Mouse (Mus musculus): Measurements from ENCODE around the gene Nup50. TPM values are rescaled to one million over a fixed set of nuclear protein-coding genes. Genes with fewer than 3 reads are reported as not detected.

The Nup50 gene
- total RNA-seq, 2 experiments from 2014 or later = 32.5 to 33.1 TPM

DNA sequence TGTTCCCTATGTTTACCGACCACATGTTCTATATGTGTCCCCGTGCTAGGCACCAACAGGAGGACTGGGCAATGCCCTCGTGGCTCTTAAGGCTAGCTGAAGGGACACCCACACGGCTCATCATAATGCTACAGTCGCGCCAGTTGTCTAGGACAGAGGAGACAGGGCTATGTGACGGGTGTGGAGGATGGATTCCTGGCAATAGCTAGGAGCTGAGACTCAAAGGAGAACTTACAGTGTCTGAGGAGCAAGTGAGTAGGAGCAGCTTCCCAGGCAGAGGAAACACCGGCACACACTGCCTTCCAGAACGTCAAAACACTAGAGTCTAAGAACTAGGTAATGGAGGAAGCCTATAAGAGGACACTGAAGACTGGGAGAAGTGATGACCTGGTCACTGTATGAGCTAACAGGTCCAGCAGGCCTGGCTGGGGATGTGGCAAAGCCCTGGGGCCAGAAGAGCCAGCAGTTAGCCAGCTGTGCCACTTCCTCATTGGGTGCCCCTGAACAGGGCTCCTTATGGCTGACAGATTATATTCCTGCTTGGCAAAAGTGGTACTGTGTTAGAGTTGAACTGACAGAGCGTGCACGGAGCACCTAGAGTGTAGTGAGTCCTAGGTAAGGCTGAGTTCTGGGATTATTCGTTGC, 62.4 kb downstream of the Nup50 start:
- intact Hi-C loops (cut with DNase I) = loop anchor here (5.0 kb wide), 1 partner anchor 43 kb away; no protein-coding TSS in a partner anchor

DNA sequence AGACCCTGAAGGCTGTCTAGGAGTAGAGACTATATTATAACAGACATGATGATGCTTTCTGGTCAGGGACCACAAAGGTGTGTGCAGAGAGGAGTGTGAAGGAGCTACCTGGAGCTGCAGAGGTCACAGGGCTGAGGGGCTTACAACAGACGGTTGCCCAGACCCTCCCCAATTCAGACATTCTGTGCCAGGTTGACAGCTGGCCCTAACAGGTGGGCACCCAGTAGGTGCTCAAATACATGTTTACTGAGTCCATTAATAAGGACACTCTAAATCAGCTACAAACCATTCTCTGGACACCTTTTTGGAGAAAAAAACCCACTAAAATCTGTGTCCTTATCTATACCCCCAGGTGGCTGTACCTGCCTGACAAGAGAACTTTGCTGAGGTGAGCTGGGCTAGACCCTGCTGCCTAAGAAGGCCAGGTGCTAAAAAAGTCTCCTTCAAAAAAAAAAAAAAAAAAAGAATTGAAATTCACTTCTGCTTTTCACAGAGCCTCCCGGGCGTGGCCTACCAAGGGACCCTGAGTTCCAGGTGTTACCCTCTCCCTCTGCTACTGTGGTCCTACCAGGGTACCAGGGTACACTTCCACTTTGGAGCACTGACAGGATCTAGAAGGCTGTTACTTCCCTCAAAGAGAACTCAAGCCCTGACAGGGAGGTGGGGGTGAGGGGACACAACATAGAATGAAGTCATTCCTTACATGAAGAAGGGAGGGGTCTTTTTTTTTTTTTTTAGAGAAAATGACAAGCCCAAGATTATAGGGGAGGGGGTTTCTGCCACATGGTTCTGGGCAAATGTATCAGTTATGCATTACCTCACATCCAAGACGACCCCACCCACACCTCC, 63.2 kb downstream of the Nup50 start:
- intact Hi-C loops (cut with DNase I) = loop anchor here (5.0 kb wide), 1 partner anchor 44 kb away; no protein-coding TSS in a partner anchor
- no peak for DNase-seq (ENCODE audit: low spot score in 2 of 2)

More for the DNA sequence above, 62.4 kb downstream of the Nup50 start:
- no peak for DNase-seq (ENCODE audit: low spot score in 2 of 2)

DNA sequence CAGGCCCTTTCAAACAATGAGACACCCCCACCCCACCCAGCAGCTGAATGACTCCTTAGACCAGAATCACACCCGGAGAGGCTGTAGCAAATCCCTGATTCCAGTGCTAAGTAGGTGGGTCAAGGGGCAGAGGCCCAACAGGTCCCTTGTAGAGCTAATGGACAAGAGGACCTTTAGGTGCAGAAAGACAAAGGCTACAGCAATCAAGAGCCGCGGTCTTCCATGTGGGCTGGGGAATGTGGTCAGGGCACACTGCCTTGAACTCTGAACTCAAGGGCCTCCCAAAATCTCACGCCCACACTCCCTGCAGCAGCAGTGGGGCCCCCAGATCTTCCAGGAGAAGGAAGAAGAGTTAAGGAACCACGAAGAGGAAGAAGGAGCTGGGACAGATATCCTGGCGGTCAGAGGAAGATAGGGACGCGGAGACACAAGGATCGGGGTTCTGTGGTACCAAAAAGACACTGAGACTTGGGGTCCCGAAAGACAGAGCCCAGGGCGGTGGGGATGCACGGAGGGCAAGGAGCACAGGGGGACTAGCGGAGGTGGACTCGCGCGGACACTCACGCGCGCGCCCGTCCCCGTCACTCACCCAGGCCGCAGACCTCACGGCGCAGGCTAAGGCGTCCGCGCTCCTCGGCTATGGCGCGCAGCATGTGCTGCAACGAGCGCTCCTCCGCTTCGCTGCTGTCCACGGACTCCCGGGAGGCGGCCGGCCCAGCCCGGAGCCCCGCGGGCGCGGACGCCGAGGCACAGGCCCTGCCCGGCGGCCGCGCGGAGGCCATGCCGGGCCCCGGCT, 64.0 kb downstream of the Nup50 start:
- peak in 1 of 2 experiments; percentile 52 for DNase-seq (ENCODE audit: low spot score in 2 of 2)

DNA sequence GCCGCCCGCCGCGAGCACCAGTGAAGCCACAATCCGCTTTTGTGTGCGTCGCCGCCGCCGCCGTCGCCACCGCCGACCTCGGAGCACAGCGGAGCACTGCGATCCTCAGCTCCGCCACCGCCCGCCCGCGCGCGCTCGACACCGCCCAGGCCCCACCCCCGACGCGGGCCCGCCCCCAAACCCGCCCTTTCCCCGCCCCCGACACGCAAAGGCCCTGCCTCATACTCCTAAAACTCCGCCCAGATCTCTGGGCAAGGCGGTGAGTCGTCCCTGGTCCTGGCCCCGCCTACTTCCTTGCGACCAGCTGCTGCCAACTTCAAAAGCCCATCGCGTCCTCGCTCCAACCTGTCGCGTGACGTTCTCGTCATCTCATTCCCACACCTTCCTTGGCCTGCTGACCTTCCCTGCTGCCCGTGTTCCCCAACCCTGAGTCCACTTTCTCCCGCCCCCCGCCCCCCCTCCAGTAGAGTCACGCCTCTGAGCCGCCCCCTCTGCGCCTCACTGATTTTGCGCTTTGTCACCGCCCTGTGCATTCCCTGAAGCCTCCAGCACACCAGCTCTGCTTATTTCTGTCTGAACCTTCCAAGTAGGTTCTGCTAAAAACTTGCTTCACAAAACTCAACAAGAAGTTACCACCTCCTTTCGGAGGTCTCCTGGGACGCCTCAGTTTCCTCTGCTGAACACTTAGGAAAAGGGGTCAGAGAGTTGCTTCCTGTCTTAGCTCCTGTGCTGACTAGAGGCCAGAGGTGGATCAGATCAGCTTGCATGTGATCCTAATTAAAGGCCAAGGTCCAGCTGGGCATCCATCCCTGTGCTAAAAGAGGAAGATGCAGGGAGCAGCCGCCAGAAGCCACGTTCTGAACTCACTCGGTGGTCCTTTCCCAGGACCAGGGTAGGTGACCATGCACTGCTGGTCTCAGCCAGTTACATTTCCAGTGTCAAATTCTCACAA, 64.9 kb downstream of the Nup50 start, which contains the start of gene 5031439G07Rik:
Gene 5031439G07Rik, minus strand, starts transcription at position 678 of the 952 bp plus-strand sequence.
- intact Hi-C loops (cut with DNase I) = loop anchor here (5.0 kb wide), 1 partner anchor 46 kb away; no protein-coding TSS in a partner anchor
- peak; percentile 86 to 87 for DNase-seq (ENCODE audit: low spot score in 2 of 2)

More for the DNA sequence above, 64.0 kb downstream of the Nup50 start:
- intact Hi-C loops (cut with DNase I) = loop anchor here (5.0 kb wide), 1 partner anchor 45 kb away; no protein-coding TSS in a partner anchor

DNA sequence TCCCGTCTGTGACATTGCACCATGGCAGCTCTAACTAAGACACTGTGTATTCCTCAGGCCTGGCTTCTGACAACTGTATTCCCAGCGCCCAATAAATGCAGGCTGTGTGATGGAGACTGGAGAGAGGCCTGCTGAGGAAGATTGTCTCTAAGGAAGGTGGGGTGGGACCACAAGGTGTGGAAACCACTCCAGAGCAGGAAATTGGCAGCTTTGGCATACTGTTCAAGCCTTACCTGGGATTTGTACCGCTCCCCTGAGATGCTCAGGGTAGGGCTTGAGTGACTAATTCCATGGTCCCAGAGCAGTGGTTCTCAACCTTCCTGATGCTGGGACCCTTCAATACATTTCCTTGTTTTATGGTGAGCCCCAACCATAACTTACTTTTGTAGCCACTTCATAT, 65.9 kb downstream of the Nup50 start:
- intact Hi-C loops (cut with DNase I) = loop anchor here (5.0 kb wide), 1 partner anchor 47 kb away; no protein-coding TSS in a partner anchor

DNA sequence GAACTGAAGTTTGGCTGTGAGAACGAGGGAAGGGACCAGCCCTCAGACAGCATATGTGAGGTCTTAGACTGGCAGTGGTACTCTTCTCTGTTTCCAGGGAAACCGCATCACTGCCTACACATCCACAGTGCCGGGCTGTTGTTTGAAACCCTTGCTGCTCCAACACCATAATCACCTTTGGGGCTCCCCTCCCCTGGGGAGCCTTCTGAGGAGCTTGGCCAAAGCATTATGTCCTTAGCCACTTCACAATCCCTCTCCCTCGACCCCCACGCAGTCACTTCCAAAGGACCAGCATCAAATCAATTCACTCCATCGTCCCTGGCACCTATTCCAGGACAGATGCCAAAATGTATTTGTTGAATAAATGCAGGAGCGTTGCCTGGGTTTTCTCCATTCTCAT, 66.6 kb downstream of the Nup50 start:
- no peak for DNase-seq (ENCODE audit: low spot score in 2 of 2)

More for the DNA sequence above, 65.9 kb downstream of the Nup50 start:
- DNase-seq (ENCODE audit: low spot score in 2 of 2) = no peak

More for the DNA sequence above, 66.6 kb downstream of the Nup50 start:
- intact Hi-C loops (cut with DNase I) = loop anchor here (5.0 to 10.0 kb wide), 2 partner anchors 47 to 135 kb away; partner anchors contain the start of gene Phf21b

Small RNA genes within 50 kb of the gene (microRNA-seq; reads per million reads assigned to microRNA genes)
- gene Mir1249 = 1,370 reads per million, percentile 81 among the genes with 10 or more reads in this experiment

Other genes with a start within 250 kb of the Nup50 start
- under 1 TPM; 0.74 to 0.75 TPM for gene Arhgap8, start 203.4 kb upstream of the Nup50 start, total RNA-seq (2021)
- gene Phf21b, start 67.4 kb upstream of the Nup50 start, total RNA-seq (2021) = 10 to 100 TPM; 11.0 to 18.6 TPM
- gene Gm29666, start 3.4 kb upstream of the Nup50 start, total RNA-seq (2021) = 1 to 10 TPM in 1 of 2 experiments, under 1 TPM in 1; 0.96 to 1.9 TPM
- gene 5031439G07Rik, start 65.1 kb downstream of the Nup50 start, total RNA-seq (2021) = 10 to 100 TPM; 76.2 to 83.6 TPM
- gene Upk3a, start 93.7 kb downstream of the Nup50 start, total RNA-seq (2021) = not detected
- 10 to 100 TPM; 18.9 to 24.3 TPM for gene Fam118a, start 105.5 kb downstream of the Nup50 start, total RNA-seq (2021)
- not detected for gene Smc1b, start 208.6 kb downstream of the Nup50 start, total RNA-seq (2021)
- gene Ribc2, start 208.7 kb downstream of the Nup50 start, total RNA-seq (2021) = not detected

Measured in left cerebral cortex, postnatal 36 days (tissue).